Mouse (Mus musculus) adrenal gland, adult 8-10 months (tissue): Measurements from ENCODE around the gene Pebp1. TPM values are rescaled to one million over a fixed set of nuclear protein-coding genes. Genes with fewer than 3 reads are reported as not detected.
A peak's percentile ranks its signal among the peaks of the same experiment; 100 is the strongest.
"Not testable (repeated sequence)": the region's sequence is repeated elsewhere in the genome, so short reads cannot be mapped to it uniquely, and the experiment has no call there.

Experiments used
- DNase-seq: peaks from one replicate; pipeline ENCODE4 v3.0.0; 2022
- total RNA-seq, 4 experiments: library from RNA; stranded (reverse); gene quantifications; 2 replicates each; pipeline ENCODE4 v1.2.4; 2022

The Pebp1 gene
- total RNA-seq, result 1,000 to 10,000 TPM; 1,354 to 1,788 (median 1,543) TPM

DNA sequence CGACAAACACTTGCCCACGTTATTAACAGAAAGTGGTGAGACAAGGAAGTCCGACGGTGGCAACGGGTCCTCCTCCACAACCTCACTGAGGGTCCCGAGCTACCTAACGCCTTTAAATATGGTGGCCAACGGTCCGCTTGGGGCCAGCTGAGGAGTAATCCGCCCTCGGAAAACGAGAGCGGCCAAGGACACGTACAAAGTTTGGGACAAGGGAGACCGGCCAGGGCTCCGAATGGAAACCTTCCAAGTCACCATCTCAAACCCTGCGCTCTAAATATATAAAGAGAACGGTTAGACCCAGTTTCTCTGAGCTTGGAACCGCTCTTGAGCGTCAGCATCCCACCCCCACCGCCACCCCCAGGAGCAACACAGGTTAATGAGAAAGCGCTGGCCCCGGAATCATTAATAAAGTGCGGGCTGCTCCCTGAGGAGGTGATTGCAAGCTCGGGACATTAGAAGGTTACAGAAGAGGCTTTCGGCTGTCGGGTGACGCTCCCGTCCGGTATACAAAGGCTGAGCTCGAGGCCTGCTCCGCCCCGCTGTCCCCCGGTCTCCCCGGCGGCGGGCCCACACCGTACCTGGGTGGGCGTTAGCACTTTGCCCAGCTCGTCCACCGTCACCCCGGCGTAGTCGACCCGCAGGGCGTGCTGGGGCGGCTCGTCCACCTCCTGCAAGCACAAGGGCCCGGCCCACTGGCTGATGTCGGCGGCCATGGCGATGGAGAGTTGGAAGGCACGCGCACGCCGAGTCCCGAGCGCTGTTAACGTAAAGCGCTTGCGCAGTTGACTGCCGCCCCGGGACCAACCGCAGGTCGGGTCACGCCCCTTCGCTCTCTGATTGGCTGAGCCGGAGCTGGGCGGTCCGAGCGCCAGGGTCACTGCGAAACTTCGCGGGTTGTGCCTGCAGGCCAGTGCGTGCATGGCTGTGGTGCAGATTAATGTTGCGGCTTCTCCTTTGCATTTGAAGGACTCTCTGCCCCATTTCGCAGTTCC is at the start of gene Pebp1:
Pebp1 (minus strand) TSS at position 795 of the 992 bp plus-strand sequence.
- peak; percentile 95 for DNase-seq

DNA sequence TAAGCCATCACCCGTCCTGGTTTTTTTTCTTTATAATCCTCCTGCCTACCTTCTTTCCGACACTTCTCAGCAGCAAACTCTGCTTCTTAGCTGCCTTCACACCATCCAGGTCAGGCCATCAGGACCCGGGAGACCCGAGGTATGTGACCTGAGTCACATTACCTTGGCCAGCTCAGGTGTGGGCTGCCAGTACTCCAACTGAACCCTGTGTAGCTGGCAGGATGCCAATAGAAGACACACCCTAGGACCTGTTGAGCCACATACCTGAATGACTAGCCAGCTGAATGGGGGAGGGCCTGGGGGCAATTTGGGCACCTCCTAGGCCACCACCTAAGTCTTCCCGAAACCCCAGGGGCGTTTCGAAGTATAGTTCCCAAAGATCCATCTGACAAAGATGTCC is 43.0 kb upstream of the Pebp1 start:
- DNase-seq, result no peak

DNA sequence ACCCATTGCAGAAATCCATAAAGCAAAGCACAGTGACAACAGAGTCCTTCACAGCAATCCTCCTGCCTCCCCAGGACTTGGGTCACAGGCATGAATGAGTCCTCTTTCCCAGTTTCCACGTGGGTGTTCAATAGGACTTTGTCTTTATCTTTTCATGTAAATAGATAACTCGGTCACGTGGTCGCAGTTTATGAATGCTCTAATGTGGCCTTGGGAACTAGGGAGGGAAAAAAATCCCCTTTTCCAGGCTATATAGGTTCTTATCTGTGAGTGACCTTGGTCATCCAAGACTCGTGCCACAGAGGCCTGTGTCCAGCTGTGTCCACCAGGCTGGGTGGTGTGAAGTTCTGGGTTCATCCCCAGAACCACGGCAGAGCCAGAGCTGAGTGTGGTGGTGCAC is 39.0 kb upstream of the Pebp1 start:
- DNase-seq, result no peak

DNA sequence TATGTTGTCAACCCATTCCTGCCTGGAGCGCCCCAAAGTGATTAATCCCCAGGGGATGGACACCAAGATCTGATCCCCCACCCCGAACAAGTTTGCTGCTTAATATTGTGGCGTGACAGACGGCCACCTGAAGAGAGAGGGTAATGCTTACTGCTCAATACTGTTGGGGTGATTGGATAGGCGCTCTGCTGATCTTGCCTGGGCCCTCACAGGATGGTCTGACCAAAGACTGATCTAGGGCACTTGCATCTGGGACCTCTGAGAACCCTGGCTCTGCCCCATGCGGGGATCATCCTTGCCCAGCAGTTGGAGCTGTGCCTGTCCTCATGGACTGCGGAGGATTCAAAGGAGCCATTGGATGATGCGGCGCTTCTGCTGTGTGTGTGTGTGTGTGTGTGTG is 36.3 kb upstream of the Pebp1 start:
- no peak for DNase-seq

DNA sequence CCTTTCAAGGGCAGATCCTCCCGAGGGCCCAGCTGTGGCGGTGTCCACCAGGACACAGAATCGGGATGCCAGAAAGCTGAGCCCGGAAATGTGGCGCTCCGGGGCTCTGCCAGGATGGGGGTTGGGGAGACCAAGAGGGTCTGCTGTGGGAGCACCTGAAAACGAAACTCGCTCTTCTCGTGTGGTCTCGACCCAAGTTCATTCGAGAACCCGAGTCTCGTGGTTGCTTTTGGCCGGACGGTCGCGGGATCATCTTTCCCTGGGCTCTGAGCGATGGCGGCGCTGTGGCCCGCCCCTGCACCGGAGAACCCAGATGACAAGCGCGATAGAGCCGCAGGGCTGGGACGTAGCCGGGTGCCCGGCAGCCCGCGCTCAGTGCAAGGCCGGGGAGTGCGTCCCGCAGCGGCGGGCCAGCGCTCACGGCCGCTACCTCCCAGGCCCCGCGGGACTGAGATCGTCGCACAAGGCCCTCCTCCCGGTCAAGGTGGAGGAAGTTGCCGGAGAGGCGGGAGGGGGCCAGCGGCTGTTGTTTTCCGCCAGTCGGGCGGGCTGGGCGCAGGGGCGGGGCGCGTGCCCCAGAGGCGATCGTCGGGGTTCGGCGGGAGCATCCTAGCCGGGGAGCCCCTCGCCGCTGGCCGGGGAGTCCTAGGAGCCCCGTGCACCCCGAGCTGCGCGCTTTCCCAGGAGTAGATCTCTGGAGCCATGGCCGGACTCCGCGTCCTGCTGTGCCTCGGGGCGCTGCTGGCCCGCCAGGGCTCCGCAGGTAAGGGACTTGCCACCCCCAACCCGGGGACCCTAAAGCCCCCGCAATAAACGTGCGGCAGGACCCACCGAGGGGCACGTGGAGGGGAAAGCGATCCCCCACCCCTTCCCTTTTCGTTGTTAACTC is 31.6 kb upstream of the Pebp1 start, which contains the start of gene Vsig10:
Vsig10 (plus strand) TSS at position 343 of the 889 bp plus-strand sequence.
- DNase-seq, result peak; percentile 68

DNA sequence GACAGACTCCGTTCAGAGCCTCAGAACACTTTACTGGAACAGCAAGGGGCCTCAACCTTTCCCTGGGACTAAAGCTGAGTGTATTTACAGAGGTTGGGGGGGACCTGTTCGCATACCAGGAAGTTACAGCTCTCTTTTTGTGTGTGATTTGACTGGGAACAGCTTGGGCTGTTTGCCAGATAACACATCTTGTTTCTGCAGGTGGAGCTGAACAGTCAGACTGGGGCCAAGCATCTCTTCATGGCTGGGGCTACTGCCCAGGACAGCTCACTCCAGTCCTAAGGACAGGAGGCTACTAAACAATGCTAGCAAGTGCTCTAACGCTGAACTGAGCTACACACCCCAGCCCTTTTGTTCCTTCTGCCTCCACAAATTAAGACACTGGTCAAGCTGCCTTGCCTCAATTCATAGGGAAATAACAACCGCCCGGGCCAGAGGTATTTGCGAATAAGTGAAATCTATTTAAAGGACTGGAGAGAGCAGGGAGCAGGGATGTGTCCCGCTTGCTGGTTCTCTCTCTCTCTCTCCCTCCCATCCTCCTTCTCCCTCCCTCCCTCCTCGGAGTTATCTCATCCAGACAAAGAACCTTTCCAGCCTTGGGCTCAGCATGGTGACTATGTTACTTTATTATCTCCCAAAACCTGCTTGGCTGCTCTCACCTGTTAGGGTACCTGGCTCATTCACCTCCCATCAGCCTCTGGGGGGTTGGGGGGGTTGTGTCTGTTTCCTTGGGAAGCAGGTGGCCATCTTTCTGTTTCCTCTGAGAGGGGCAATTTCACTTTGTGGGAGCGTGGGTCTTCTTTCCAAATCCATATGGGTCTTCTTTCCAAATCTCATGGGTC is 27.4 kb upstream of the Pebp1 start:
- DNase-seq, result no peak

DNA sequence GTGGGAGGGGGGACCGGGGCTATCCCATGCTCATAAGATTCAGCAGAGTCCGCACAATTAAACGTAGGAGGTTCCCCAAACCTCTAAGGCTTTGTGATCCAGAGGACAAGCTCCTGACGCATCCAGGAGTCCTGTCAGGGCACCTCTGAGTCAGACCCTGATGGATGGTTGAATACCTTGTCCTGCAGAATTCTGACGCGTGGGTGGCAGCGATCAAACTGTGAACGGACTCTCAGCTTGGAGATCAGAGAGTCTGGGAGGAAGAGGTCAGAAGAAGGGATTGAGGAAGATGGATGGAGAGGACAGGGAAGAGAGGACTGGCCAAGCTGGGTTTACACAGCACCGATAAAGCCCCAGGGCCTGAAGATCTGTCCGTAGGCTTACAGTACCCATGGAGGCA is 26.5 kb upstream of the Pebp1 start:
- DNase-seq, result no peak

DNA sequence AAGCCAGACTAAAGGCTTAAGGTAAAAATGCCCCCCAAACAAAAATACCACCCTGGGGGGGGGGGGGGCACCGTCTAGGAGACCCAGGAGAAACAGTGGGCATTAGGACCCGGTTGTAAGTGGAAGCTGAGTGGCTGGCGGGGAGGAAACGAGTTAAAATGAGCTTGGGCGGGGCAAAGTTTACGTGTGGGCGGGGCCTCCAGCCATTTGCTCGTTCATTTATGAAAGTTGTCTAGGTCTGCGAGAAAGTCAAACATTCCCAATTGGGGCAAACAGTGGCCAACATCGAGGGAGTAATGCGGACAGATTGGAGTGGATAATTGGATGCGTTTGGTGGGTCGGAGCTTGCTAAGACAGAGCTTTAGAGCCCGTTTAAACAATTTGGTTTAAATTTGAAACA is 26.0 kb upstream of the Pebp1 start:
- DNase-seq, result peak; percentile 56

DNA sequence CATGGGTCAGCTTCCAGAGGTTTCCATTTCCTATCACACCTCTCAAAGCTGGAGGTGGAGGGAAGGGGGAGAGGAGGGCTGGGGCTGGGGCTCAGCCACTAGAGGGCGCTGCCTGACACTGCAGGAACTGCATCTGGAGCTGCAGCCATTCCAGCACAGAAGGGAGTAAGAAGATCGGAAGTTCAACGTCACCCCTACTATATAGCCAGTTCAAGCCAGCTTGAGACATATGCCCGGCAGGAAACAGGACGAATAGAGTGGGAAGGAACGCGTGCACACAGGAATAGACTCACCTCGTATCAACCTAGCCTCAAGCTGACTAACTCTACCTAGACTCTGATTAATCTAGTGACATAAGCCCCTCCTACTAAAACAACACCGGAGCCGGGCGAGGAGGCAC is 20.3 kb upstream of the Pebp1 start:
- DNase-seq, result peak; percentile 58

DNA sequence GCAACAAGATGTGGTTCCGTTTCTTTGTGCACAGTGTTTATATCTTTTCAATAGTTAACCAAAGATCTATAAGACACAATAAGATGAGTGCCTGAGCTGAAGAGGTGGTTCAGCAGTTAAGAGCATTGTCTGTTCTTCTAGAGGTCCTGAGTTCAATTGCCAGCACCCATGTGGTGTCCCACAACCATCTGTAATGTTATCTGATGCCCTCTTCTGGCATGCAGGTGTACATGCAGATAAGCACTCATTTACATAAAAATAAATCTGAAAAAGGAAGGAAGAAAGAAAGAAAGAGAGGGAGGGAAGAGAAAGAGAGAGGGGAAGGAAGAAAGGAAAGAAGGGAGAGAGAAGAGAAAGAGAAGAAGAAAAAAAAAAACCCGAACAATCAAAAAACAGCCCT is 19.4 kb upstream of the Pebp1 start:
- no peak for DNase-seq

DNA sequence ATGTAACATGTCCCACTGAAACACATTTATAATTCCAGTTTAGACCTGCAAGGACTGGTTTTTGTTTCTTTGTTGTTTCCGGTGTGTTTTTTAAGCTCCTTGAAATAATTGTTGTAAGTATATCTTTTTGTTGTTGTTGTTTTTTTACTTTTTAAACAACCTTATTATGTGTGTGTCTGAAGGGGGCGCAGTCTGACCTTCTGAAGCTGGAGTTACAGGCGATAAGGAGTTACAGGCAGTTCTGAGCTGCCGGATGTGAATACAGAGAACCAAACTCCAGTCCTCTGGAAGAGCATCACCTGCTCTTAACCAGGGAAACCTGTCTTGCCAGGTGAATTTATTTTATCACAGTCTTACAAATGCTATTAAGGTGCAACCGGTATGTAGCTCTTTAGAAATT is 18.3 kb upstream of the Pebp1 start:
- no peak for DNase-seq

DNA sequence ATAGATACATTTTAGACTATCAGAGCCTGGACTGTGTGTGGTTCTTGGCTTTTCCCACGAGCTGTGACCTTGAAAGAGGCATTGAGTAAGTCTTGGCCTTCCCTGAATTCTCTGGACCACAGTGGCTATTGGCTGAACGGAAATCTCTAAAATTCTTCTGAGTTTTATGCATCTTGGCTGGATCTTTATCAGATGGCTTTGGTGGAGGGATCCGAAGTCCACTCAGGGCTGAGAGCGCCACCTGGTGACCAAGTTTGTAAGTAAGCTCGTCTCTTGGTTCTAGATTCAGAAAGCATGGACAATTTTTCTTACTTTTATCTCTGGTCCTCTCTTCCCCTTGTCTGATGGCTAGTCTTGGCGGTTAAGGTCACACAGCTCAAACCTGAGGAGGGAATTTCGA is 17.5 kb upstream of the Pebp1 start:
- DNase-seq, result peak; percentile 78

DNA sequence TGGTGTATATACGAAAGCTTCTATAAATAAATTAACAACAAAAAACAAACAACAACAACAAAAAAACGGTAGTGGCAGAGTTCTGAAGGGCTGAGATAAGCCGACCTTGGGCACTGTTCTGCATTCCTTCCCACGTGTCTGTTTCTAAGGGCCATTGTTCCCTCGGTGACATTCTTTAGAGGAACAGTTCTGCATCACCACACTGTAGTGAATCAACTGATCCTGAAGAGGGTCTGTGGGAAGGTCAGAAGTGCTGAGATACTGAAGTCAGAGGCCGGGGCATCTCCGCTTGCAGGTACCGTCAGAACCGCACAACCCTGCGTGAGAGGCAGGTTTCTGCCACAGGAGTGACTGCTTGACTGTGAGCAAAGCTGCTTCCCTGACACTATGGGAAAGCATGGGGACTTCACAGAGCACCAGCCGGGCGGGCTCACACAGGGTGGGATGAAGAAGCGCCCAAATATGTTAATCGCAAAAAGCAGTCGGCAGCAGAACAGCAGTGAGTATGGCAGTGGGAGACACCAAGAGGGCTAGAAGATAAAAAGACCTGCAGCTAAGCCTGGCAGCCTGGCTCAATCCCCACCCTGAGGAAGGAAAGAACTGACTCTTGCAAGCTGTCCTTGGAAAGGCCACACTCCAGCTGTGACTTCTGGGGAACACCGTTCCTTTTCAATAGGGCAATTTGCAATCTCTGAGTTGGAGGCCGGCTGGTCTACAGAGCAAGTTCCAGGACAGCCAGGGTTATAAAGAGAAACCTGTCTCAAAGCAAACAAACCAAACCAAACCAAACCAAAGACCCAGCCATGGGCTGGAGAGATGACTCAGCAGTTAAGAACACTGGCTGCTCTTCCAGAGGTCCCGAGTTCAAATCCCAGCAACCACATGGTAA is 16.5 kb upstream of the Pebp1 start:
- no peak for DNase-seq

DNA sequence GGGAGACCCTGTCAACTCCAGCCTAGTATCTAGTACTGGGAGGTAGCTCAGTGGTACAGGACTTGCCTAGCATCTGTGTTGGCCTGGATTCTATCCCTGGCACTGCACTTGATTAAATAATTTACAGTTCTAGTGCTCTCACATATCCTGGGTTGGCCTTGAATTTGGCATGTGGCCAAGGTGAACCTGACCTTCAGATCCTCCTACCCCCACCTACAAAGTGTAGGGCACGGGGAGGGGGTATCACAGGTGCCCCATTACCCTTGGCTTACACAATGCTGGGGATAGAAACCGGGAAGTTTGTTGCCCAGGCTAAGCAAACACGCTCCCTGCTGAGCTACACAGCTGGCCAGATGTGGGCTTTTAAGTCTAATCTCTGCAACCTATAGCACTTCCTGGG is 15.5 kb upstream of the Pebp1 start:
- peak; percentile 47 for DNase-seq

DNA sequence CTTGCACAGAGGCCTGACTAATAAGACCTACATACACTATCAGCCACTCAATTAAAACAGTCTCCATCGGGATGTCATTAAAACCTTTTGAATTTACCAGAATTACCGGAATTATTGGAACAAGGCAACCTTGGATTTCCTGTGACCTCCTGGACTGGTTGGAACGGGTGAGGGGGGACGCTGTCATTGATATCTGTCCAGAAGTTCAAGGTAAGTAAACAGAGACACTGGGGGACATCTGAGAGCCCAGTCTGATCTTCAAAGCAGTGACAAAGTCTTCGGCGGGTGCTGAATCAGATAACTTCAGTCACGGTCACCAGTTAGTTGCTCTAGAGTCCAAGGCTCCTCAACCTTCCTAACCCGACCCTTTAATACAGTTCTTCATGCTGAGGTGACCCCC is 7.6 kb upstream of the Pebp1 start:
- peak; percentile 56 for DNase-seq

DNA sequence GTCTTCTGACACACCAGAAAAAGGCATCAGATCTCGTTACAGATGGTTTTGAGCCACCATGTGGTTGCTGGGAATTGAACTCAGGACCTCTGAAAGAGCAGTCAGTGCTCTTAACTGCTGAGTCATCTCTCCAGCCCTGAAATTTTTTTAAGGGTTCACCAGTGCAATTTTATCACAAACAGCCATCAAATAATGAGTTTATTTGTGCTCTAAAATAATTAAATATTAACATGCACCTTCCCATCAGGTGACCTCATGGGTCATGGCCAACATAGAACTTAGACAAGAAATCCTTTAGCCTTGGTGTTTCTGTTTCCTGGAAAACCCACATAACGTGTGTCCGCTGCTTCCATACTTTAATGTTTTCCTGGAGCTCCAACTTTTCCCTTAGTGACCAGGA is 6.4 kb upstream of the Pebp1 start:
- not testable (repeated sequence) for DNase-seq

DNA sequence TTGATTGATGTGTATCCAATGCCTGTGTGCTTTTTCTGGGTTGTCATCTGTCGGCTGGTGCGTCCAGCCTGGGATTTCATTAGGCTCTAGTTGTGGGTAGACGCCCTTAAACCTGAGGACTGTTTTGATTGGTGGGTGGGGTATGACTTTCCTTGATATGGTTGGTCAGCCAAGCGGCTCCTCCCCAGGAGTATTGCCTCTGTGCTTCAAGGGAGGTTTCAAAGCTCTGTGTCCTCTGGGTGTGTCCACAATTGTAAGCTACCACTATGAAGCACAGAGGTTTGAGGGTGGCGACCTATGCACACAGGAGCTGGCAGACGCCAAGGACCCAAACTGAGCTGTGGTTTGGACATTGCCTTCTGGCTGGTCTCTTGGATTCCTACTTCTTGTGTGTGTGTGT is 5.1 kb upstream of the Pebp1 start:
- DNase-seq, result no peak

DNA sequence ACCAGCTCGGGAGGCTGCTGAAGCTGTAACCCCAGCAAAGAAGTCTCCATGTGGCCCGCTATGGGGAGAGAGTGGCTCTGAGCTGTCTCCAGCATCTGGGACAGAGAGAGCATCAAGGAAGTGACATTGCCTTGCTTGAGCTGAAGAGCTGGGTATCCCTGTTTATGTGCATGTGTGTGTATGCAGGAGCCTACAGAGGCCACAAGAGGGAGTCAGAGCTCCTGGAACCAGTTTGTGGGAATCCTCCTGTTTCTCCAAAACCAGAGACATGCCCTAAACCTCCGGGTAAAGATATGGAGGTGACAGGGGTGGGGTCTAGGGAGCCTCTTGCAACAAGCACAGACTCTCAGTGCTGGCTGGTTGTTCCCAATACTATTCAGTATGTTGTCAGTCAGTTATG is 3.9 kb upstream of the Pebp1 start:
- DNase-seq, result no peak

DNA sequence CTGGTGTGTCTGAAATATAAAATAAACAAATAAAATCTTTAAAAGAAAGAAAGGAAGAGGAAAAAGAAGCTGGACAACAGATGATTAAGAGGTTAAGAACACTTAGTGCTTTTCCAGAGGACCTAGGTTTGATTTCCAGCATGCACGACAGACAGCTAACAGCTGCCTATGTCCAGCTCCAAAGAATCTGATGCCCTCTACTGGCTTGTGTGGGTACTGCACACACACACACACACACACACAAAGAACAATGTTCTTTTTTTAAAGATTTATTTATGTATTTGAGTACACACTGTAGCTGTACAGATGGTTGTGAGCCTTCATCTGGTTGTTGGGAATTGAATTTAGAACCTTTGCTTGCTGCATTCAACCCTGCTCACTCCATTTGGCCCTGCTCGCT is 2.7 kb upstream of the Pebp1 start:
- DNase-seq, result no peak

DNA sequence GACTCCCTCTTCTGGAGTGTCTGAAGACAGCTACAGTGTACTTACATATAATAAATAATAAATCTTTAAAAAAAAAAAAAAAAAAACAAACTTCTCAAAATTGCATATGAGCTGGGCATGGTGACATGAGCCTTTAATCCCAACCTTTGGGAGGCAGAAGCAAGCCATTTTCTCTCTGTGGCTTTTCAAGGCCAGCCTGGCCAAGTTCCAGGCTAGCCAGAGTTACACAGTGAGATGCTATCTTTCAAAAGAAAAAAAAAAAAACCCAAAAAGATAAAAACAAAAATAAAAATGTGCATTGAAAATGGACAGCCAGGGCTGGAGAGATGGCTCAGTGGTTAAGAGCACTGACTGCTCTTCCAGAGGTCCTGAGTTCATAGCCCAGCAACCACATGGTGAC is 2.2 kb upstream of the Pebp1 start:
- no peak for DNase-seq

DNA sequence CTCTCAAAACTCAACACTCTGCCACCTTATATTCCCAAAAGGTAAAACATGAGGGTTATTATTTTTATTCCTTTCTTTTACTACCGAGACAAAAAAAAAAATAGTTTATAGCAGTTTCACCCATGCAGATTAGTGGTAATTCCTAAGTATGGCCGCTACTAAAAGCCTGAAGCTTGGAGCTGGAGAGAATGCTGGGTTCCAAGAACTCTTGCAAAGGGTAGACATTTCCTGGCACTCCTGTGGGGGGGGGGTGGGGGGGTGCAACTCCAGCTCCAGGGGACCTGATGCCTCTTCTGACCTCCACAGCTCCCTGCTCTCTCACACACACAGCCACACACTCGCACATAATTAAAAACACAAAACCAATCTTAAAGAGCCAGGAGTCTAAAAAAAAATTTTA is 1.1 kb downstream of the Pebp1 start:
- no peak for DNase-seq
